Comparison of ENCODE assay signal across 9 mouse cellular contexts in genomic region chr5:43948748-43949275, GRCm38 (mm10). TPM values are rescaled to one million over a fixed set of nuclear protein-coding genes. Genes with fewer than 3 reads are reported as not detected.
A peak's percentile ranks its signal among the peaks of the same experiment; 100 is the strongest.
DNase-seq lines count a peak whose midpoint lies in the region; ATAC-seq lines count a peak whose summit lies in the region.
"Had no signal": no experiment of that assay in that cellular context is flagged by ENCODE, and none has a peak within 500 bp of the region (broad histone marks: within the 10 kb centered on the region; RNA-seq: fewer than 3 reads in every experiment).

No protein-coding gene starts in this region.

- peak; percentile 60; the same call in 1 of the 2 replicates for ATAC-seq in embryonic facial prominence, embryonic 11.5 days (replicated peaks; ENCODE audit: insufficient number of reproducible peaks, low FRiP score, low TSS enrichment, low read depth)
- ATAC-seq in heart, embryonic 16.5 days (replicated peaks; ENCODE audit: extremely low read depth, insufficient read depth, low FRiP score) = peak; percentile 50; the same call in 1 of the 2 replicates

- H3K9me3 ChIP-seq in embryonic facial prominence, embryonic 11.5 days (replicated peaks; ENCODE audit: control insufficient read depth, low read length) = no peaks in the 10 kb centered on the region
- H3K9me3 ChIP-seq in heart, embryonic 16.5 days (replicated peaks; ENCODE audit: control insufficient read depth, low read length) = no peaks in the 10 kb centered on the region

- 0 out of 2 replicates have a peak, but pooled peaks cover 2% of the 10 kb centered on the region for H3K4me1 ChIP-seq in embryonic facial prominence, embryonic 11.5 days (ENCODE audit: control insufficient read depth, insufficient read depth, low read length)
- peaks cover 12% of the 10 kb centered on the region for H3K4me1 ChIP-seq in heart, embryonic 16.5 days (ENCODE audit: control insufficient read depth, insufficient read depth, low read length)

- H3K4me3 ChIP-seq in embryonic facial prominence, embryonic 11.5 days (ENCODE audit: low read depth, low read length) = no peak overlapping the region
- H3K4me3 ChIP-seq in heart, embryonic 16.5 days (ENCODE audit: low read length) = peak overlapping the region; percentile 54

- WGBS in embryonic facial prominence, embryonic 11.5 days = 4% methylated on average over 8 of the region's 8 CpGs
- 4% methylated on average over 8 of the region's 8 CpGs for WGBS in heart, embryonic 16.5 days

- no peaks in the 10 kb centered on the region for H3K27me3 ChIP-seq in embryonic facial prominence, embryonic 11.5 days (ENCODE audit: control insufficient read depth, insufficient read depth, low read length)
- H3K27me3 ChIP-seq in heart, embryonic 16.5 days (ENCODE audit: control insufficient read depth, insufficient read depth, low read length) = no peaks in the 10 kb centered on the region
- no peaks in the 10 kb centered on the region; the same call in 1 of the 2 replicates for H3K27me3 ChIP-seq in splenic B cell, adult 2 months (ENCODE audit: control insufficient read depth, insufficient read depth, low read length, poor library complexity, severe bottlenecking)

- no peaks in the 10 kb centered on the region for H3K36me3 ChIP-seq in embryonic facial prominence, embryonic 11.5 days (replicated peaks; ENCODE audit: control insufficient read depth, insufficient read depth, low read depth, low read length)
- no peaks in the 10 kb centered on the region for H3K36me3 ChIP-seq in heart, embryonic 16.5 days (ENCODE audit: control insufficient read depth, insufficient read depth)
- no peaks in the 10 kb centered on the region for H3K36me3 ChIP-seq in splenic B cell, adult 2 months (ENCODE audit: control insufficient read depth, insufficient read depth, low read length, poor library complexity, severe bottlenecking)

- H3K4me2 ChIP-seq in embryonic facial prominence, embryonic 11.5 days (ENCODE audit: low read depth, low read length) = 0 out of 2 replicates have a peak overlapping the region, but pooled peaks have one; percentile 13
- peak overlapping the region; percentile 90 for H3K4me2 ChIP-seq in heart, embryonic 16.5 days (ENCODE audit: low read depth, low read length)

- H3K27ac ChIP-seq in embryonic facial prominence, embryonic 11.5 days (replicated peaks; ENCODE audit: low read depth, low read length) = no peak overlapping the region
- peak overlapping the region; percentile 68 for H3K27ac ChIP-seq in heart, embryonic 16.5 days (ENCODE audit: low read length)

- 0 out of 2 replicates have a peak overlapping the region, but pooled peaks have one; percentile 28 for H3K9ac ChIP-seq in embryonic facial prominence, embryonic 11.5 days (replicated peaks; ENCODE audit: low read length)
- peak overlapping the region; percentile 27 for H3K9ac ChIP-seq in heart, embryonic 16.5 days (ENCODE audit: low read length)

- peak; percentile 39 to 43 for DNase-seq in spleen, adult 18-20 months
- DNase-seq in spleen, adult 12 weeks (ENCODE audit: low spot score) = no peak
- DNase-seq in embryonic facial prominence, embryonic 11.5 days (ENCODE audit: low spot score) = peak; percentile 38
- DNase-seq in kidney, postnatal 10 days = peak; percentile 42
- DNase-seq in lung, postnatal 4 days = peak; percentile 42 to 50
- peak; percentile 66 for DNase-seq in splenic B cell, adult 2 months (ENCODE audit: low read depth, low spot score)
- DNase-seq in left cerebral cortex, adult 9 months (ENCODE audit: low spot score in 2 of 2) = no peak

RNA-seq across cellular contexts. Expression of gene Fgfbp1, which starts 32.8 kb away (rescaled TPM):
- 0.36 and 0.67 TPM in 2 replicates for polyA plus RNA-seq in embryonic facial prominence, embryonic 11.5 days (2014; fragmentation: Nextera tagmentation; extraction: Ambion mirVana)
- 5.0 and 5.3 TPM in 2 replicates for polyA plus RNA-seq in heart, embryonic 16.5 days (2015; fragmentation: Nextera tagmentation; extraction: Ambion mirVana)
- polyA plus RNA-seq: testis, adult 2 months had no signal

RNA-seq across cellular contexts. Expression of gene Gm7879, which starts 35.9 kb away (rescaled TPM):
- 0.59 and 0.73 TPM in 2 replicates for polyA plus RNA-seq in embryonic facial prominence, embryonic 11.5 days (2014; fragmentation: Nextera tagmentation; extraction: Ambion mirVana)
- 1.1 TPM in 1 of 2 replicates, not detected in the other for polyA plus RNA-seq in heart, embryonic 16.5 days (2015; fragmentation: Nextera tagmentation; extraction: Ambion mirVana)

Comparison
In these comparisons a context has a peak if more than half of its experiments do, and no peak if none do; other contexts are left out.
1. DNase-seq: peak in spleen, adult 18-20 months (2 of 2), embryonic facial prominence, embryonic 11.5 days (single experiment), kidney, postnatal 10 days (single experiment), lung, postnatal 4 days (2 of 2) and splenic B cell, adult 2 months (single experiment); none in spleen, adult 12 weeks (single experiment) and left cerebral cortex, adult 9 months (0 of 2).